Mouse (Mus musculus) left cerebral cortex, postnatal 25 days (tissue): ENCODE results near the gene Itpkc. TPM values are rescaled to one million over a fixed set of nuclear protein-coding genes. Genes with fewer than 3 reads are reported as not detected.

Experiments
- DNase-seq, 2 experiments: peaks; one replicate each; pipeline ENCODE4 v3.0.0; 2022; ENCODE audit warnings: low spot score in 2 of 2, mixed read lengths in 1 of 2
- intact Hi-C: fragments of 180-260 bp; cut with DNase I; formaldehyde crosslinking; loops from one replicate; pipeline ENCODE4 v1.15.1; 2025
- total RNA-seq, 2 experiments: library from RNA; stranded (reverse); gene quantifications; 2 replicates each; pipeline ENCODE4 v1.2.3; 2021

The Itpkc gene
- total RNA-seq, 2 experiments from 2014 or later, result 7.5 to 8.8 TPM

DNA sequence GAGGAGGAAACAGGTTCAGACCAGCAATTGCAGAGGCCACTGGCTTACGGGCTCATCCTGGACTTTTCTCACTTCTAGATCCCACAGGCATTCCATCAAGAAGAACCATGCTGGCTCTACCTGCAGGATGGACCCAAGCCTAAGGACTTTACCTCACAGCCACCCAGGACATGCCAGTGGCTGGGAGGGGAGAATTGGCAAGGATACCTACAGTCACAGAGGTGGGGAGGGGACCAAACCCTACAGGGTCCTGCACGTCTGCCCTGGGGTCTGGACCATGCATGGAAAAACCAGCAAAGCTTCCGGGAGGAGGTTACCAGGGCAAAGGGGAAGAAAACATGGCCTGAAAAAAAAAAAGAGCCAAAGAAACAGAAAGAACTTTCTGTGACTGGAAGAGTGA, 57.5 kb downstream of the Itpkc start:
- no peak for DNase-seq
- intact Hi-C loops, result no loop called here

GRCm38 (mm10) chr7:27168371-27168770, 60.1 kb downstream of the Itpkc start:
- intact Hi-C loops, result loop anchor here (5.0 kb wide), 1 partner anchor 59 kb away; the partner anchor contains the start of gene Itpkc
- DNase-seq, result no peak

GRCm38 (mm10) chr7:27167475-27168094, 60.9 kb downstream of the Itpkc start:
- no peak for DNase-seq
- intact Hi-C loops, result loop anchor here (5.0 kb wide), 1 partner anchor 60 kb away; the partner anchor contains the start of gene Itpkc

GRCm38 (mm10) chr7:27166614-27167474, 61.6 kb downstream of the Itpkc start, which contains the start of gene Egln2:
TSS of gene Egln2 (minus strand) at chr7:27166802.
- intact Hi-C loops, result loop anchor here (5.0 kb wide), 1 partner anchor 60 kb away; the partner anchor contains the start of gene Itpkc
- peak; percentile 97 for DNase-seq

- peak; percentile 67 to 78 for DNase-seq
- intact Hi-C loops, result loop anchor here (5.0 kb wide), 1 partner anchor 61 kb away; the partner anchor contains the start of gene Itpkc
These were observed 62.2 kb downstream of the Itpkc start for GRCm38 (mm10) chr7:27166229-27166613.

DNA sequence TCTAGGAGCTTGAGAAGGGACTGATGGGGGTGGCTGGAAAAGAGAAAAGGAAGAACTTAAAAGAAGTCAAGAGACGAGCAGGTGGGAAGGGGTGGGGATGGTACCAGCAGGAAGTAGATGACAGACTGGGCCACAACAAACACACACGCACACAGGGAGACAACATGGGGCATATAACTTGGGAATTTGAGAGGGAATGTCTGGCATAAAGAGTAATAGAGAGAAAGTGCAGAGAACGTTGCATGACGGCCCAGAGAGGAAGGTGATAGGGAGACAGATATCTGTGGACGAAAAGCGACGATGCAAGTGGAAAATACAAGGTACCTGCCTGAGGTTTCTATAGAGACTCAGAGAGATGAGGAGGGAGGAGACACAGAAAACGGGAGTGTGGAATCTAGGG, 62.8 kb downstream of the Itpkc start:
- DNase-seq, result no peak
- intact Hi-C loops, result loop anchor here (5.0 kb wide), 1 partner anchor 62 kb away; the partner anchor contains the start of gene Itpkc

GRCm38 (mm10) chr7:27165007-27165655, 63.3 kb downstream of the Itpkc start:
- intact Hi-C loops, result loop anchor here (5.0 kb wide), 1 partner anchor 62 kb away; the partner anchor contains the start of gene Itpkc
- no peak for DNase-seq

GRCm38 (mm10) chr7:27164112-27164947, 64.1 kb downstream of the Itpkc start:
- intact Hi-C loops, result no loop called here
- DNase-seq, result no peak

- DNase-seq, result no peak
- intact Hi-C loops, result no loop called here
These were observed 65.0 kb downstream of the Itpkc start for GRCm38 (mm10) chr7:27163450-27163805.

DNA sequence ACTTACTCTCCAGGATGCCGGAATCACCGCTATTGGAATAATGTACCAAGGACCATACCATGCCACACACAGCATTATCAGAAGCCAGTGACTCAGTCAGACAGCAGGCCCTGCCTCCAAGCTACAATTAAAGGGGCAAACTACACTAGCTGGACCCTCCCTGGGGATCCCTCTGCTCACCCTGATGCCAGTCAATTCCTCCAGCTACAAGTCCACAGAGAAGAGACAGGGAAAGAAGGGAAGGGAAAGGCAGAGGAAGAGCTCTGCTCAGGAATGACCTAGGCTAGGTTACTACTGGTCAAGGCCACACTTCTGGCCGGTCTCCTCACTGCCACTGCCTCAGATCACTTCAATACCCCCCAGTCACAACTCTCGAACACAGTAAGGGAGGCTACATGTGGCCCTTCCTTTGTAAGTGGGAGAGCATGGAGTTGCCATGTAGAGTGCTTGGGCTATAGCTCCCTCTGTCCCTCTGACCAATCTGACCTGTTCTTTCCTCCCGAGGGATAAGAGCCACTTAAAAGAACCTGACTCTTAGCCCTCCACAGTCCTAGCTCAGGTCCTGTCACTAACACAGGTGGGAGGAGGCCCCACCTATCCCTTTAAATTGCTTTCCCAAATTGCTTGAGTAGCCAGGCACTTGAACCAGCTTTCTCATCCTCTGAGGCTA, 65.5 kb downstream of the Itpkc start:
- intact Hi-C loops, result no loop called here
- DNase-seq, result no peak

- no peak for DNase-seq
- intact Hi-C loops, result no loop called here
These were observed 66.7 kb downstream of the Itpkc start for GRCm38 (mm10) chr7:27161744-27162143.

GRCm38 (mm10) chr7:27160921-27161320, 67.5 kb downstream of the Itpkc start:
- peak in 1 of 2 experiments; percentile 2 for DNase-seq
- intact Hi-C loops, result no loop called here

DNA sequence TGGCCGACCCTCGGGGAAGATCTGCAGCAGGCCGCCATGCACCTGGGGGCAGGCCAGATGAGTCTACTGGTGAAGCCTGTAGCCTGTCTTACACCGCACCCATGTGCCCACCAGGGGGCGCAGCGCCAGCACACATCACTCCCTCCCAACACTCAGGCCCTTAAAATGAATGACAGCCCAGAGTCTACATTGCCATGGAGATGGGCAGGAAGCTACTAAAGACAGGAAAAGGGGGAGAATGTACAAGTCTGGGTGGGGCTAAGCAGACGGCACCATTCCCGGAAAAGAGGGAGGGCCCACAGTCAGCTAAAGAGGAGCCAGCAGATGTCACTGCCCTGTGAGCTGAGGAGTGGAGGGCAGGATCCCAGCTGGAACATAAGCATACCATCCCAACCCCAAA, 68.6 kb downstream of the Itpkc start:
- intact Hi-C loops, result no loop called here

DNA sequence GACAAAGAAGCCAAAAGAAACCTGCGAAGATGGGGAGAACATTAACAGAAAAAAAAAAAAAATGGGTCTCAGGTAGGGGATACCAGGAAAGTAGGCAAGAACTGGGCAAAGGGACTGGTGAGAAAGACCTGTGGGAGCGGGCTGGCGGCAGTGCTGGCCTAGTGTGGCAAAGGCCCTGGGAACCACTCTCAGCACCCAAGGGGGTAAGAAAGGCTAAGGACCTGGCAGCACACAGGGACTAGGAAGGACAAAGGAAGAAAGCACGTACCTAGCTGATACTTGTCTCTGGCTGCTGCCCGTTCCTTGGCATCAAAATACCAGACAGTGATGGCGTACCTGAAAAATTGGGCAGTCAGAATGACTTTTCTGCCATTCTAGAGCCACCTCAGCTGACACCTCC, 69.2 kb downstream of the Itpkc start:
- no peak for DNase-seq
- intact Hi-C loops, result no loop called here

More for the DNA sequence above, 68.6 kb downstream of the Itpkc start:
- peak; percentile 88 to 90 for DNase-seq

DNA sequence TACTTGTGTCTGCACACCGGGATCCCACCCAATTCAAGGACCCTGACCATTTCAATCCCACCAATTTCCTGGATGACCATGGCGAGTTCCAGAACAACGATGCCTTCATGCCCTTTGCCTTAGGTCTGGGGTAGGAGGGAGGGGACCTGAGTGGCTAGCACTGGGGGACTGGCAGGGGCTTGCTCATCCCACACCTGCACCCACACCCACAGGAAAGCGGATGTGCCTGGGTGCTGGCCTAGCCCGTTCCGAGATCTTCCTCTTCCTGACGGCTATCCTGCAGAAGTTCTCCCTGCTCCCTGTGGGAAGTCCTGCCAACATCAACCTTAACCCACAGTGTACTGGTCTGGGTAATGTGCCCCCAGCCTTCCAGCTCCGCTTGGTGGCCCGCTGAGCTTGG, 70.3 kb downstream of the Itpkc start:
- intact Hi-C loops, result no loop called here
- DNase-seq, result no peak
